Mouse (Mus musculus) liver, embryonic 12.5 days (tissue): Measurements from ENCODE around the gene Clip4. TPM values are rescaled to one million over a fixed set of nuclear protein-coding genes. Genes with fewer than 3 reads are reported as not detected.

Experiments used
- ATAC-seq: fragments of 200-750 bp; cut with Nextera tagmentation; 2 replicates; pipeline ENCODE4 v1.8.0; 2017; ENCODE audit warnings: moderate number of reproducible peaks, mild to moderate bottlenecking, moderate library complexity
- H3K27ac ChIP-seq: fragments of 300-500 bp; sonication (generic); 2 replicates; pipeline ENCODE4 v1.5.1; 2016; ENCODE audit warnings: mild to moderate bottlenecking
- H3K27me3 ChIP-seq: fragments of 300-500 bp; sonication (generic); replicated peaks from 2 replicates; pipeline ENCODE4 v1.6.1; 2016; ENCODE audit warnings: mild to moderate bottlenecking, moderate library complexity
- H3K36me3 ChIP-seq: fragments of 300-500 bp; sonication (generic); 2 replicates; pipeline ENCODE4 v1.6.1; 2016; ENCODE audit warnings: mild to moderate bottlenecking, moderate library complexity
- H3K4me1 ChIP-seq: fragments of 300-500 bp; sonication (generic); 2 replicates; pipeline ENCODE4 v1.6.1; 2016
- H3K4me2 ChIP-seq: fragments of 300-500 bp; sonication (generic); 2 replicates; pipeline ENCODE4 v1.6.1; 2016; ENCODE audit warnings: mild to moderate bottlenecking, moderate library complexity
- H3K4me3 ChIP-seq: fragments of 300-500 bp; sonication (generic); 2 replicates; pipeline ENCODE4 v1.5.1; 2016; ENCODE audit warnings: mild to moderate bottlenecking, moderate library complexity
- H3K9ac ChIP-seq: fragments of 300-500 bp; sonication (generic); 2 replicates; pipeline ENCODE4 v1.6.1; 2016; ENCODE audit warnings: mild to moderate bottlenecking, moderate library complexity
- H3K9me3 ChIP-seq: fragments of 300-500 bp; sonication (generic); replicated peaks from 2 replicates; pipeline ENCODE4 v1.6.1; 2016; ENCODE audit warnings: mild to moderate bottlenecking, moderate library complexity
- WGBS: fragments of 180-500 bp; shearing (Covaris S2); methylation state at CpG from one replicate; pipeline ENCODE4 v1.1.7; 2016; ENCODE audit not compliant: insufficient replicate concordance; 5-methylcytosine and 5-hydroxymethylcytosine counted together
- polyA plus RNA-seq: library from polyadenylated mRNA; unstranded; fragments of >200 nt; fragmentation: Nextera tagmentation; extraction: Ambion mirVana; gene quantifications from 2 replicates; pipeline ENCODE4 v1.2.1, GENCODE M21; 2016

Gene Clip4
- polyA plus RNA-seq, 1 experiment from 2014 or later, result 0.35 TPM

GRCm38 (mm10) chr17:71770696-71771095 lies 2.4 kb downstream of the Clip4 start:
- Histone ChIP-seq H3K9ac (no peak overlapping the region), H3K4me1 (no peaks in the 10 kb centered on the region), H3K27ac (no peak overlapping the region), H3K4me3 (no peak overlapping the region), H3K27me3 (no peaks in the 10 kb centered on the region), H3K9me3 (no peaks in the 10 kb centered on the region), H3K4me2 (no peak overlapping the region), H3K36me3 (no peaks in the 10 kb centered on the region)
- ATAC-seq, result no peak
- 68% methylated on average over 3 of the region's 3 CpGs for WGBS

GRCm38 (mm10) chr17:71774173-71774572 lies 5.9 kb downstream of the Clip4 start:
- no peak for ATAC-seq
- Histone ChIP-seq H3K9me3 (peaks cover 12% of the 10 kb centered on the region; the same call in 1 of the 2 replicates), H3K27ac (no peak overlapping the region), H3K36me3 (no peaks in the 10 kb centered on the region), H3K4me3 (no peak overlapping the region), H3K27me3 (no peaks in the 10 kb centered on the region), H3K9ac (no peak overlapping the region), H3K4me1 (no peaks in the 10 kb centered on the region), H3K4me2 (no peak overlapping the region)
- WGBS, result 55% methylated on average over 4 of the region's 4 CpGs

GRCm38 (mm10) chr17:71775279-71775678 lies 7.0 kb downstream of the Clip4 start:
- H3K9ac ChIP-seq, result no peak overlapping the region
- ATAC-seq, result no peak
- H3K4me2 ChIP-seq, result no peak overlapping the region
- no peaks in the 10 kb centered on the region for H3K4me1 ChIP-seq
- H3K36me3 ChIP-seq, result no peaks in the 10 kb centered on the region
- WGBS, result 64% methylated on average over 4 of the region's 4 CpGs
- no peak overlapping the region for H3K27ac ChIP-seq
- H3K9me3 ChIP-seq, result peaks cover 12% of the 10 kb centered on the region; the same call in 1 of the 2 replicates
- H3K4me3 ChIP-seq, result no peak overlapping the region
- 0 out of 2 replicates have a peak, but pooled peaks cover under 1% of the 10 kb centered on the region for H3K27me3 ChIP-seq

- Histone ChIP-seq H3K9me3 (peaks cover 12% of the 10 kb centered on the region; the same call in 1 of the 2 replicates), H3K36me3 (no peaks in the 10 kb centered on the region), H3K4me3 (no peak overlapping the region), H3K27ac (no peak overlapping the region), H3K4me2 (no peak overlapping the region), H3K9ac (no peak overlapping the region), H3K4me1 (no peaks in the 10 kb centered on the region), H3K27me3 (peaks cover 35% of the 10 kb centered on the region)
- no peak for ATAC-seq
- 49% methylated on average over 3 of the region's 3 CpGs for WGBS
Measured at GRCm38 (mm10) chr17:71778696-71779095, 10.4 kb downstream of the Clip4 start.

GRCm38 (mm10) chr17:71780490-71780889 lies 12.2 kb downstream of the Clip4 start:
- Histone ChIP-seq H3K4me1 (no peaks in the 10 kb centered on the region), H3K4me3 (no peak overlapping the region), H3K4me2 (no peak overlapping the region), H3K27ac (no peak overlapping the region), H3K9ac (no peak overlapping the region), H3K9me3 (peaks cover 12% of the 10 kb centered on the region; the same call in 1 of the 2 replicates), H3K36me3 (no peaks in the 10 kb centered on the region), H3K27me3 (peaks cover 39% of the 10 kb centered on the region)
- no peak for ATAC-seq
- 74% methylated on average over 2 of the region's 2 CpGs for WGBS

- peaks cover 39% of the 10 kb centered on the region for H3K27me3 ChIP-seq
- ATAC-seq, result no peak
- H3K9ac ChIP-seq, result no peak overlapping the region
- H3K4me3 ChIP-seq, result no peak overlapping the region
- H3K4me1 ChIP-seq, result no peaks in the 10 kb centered on the region
- H3K27ac ChIP-seq, result no peak overlapping the region
- no peak overlapping the region for H3K4me2 ChIP-seq
- H3K36me3 ChIP-seq, result no peaks in the 10 kb centered on the region
- 56% methylated on average over 4 of the region's 4 CpGs for WGBS
- H3K9me3 ChIP-seq, result peaks cover 12% of the 10 kb centered on the region; the same call in 1 of the 2 replicates
Measured at GRCm38 (mm10) chr17:71780945-71781344, 12.7 kb downstream of the Clip4 start.

- H3K27me3 ChIP-seq, result peaks cover 39% of the 10 kb centered on the region
- ATAC-seq, result no peak
- no peak overlapping the region for H3K27ac ChIP-seq
- no peaks in the 10 kb centered on the region for H3K36me3 ChIP-seq
- H3K4me3 ChIP-seq, result peak overlapping the region; percentile 55
- 2% methylated on average over 28 of the region's 29 CpGs for WGBS
- H3K4me2 ChIP-seq, result peak overlapping the region; percentile 63
- H3K9me3 ChIP-seq, result peaks cover 12% of the 10 kb centered on the region; the same call in 1 of the 2 replicates
- H3K4me1 ChIP-seq, result no peaks in the 10 kb centered on the region
- H3K9ac ChIP-seq, result no peak overlapping the region
Measured at GRCm38 (mm10) chr17:71782242-71782698, 14.0 kb downstream of the Clip4 start.

- Histone ChIP-seq H3K4me3 (peak overlapping the region; percentile 55), H3K36me3 (no peaks in the 10 kb centered on the region), H3K4me2 (peak overlapping the region; percentile 63), H3K4me1 (no peaks in the 10 kb centered on the region), H3K9ac (no peak overlapping the region), H3K9me3 (peaks cover 12% of the 10 kb centered on the region; the same call in 1 of the 2 replicates), H3K27me3 (peaks cover 39% of the 10 kb centered on the region), H3K27ac (no peak overlapping the region)
- ATAC-seq, result no peak
- 4% methylated on average over 45 of the region's 59 CpGs for WGBS
Measured at GRCm38 (mm10) chr17:71782699-71783365, 14.6 kb downstream of the Clip4 start.

- 30% methylated on average over 10 of the region's 10 CpGs for WGBS
- H3K27ac ChIP-seq, result no peak overlapping the region
- H3K4me3 ChIP-seq, result peak overlapping the region; percentile 55; the same call in 1 of the 2 replicates
Measured at GRCm38 (mm10) chr17:71783366-71783735, 15.1 kb downstream of the Clip4 start.

GRCm38 (mm10) chr17:71786456-71786855 lies 18.2 kb downstream of the Clip4 start:
- Histone ChIP-seq H3K4me2 (no peak overlapping the region), H3K9me3 (no peaks in the 10 kb centered on the region), H3K27me3 (peaks cover 27% of the 10 kb centered on the region), H3K36me3 (no peaks in the 10 kb centered on the region), H3K4me1 (no peaks in the 10 kb centered on the region), H3K9ac (no peak overlapping the region), H3K27ac (no peak overlapping the region), H3K4me3 (no peak overlapping the region)
- no peak for ATAC-seq

More at GRCm38 (mm10) chr17:71783366-71783735, 15.1 kb downstream of the Clip4 start:
- no peak overlapping the region for H3K9ac ChIP-seq
- H3K27me3 ChIP-seq, result peaks cover 39% of the 10 kb centered on the region
- ATAC-seq, result no peak
- H3K36me3 ChIP-seq, result no peaks in the 10 kb centered on the region
- peak overlapping the region; percentile 63 for H3K4me2 ChIP-seq
- peaks cover 7% of the 10 kb centered on the region; the same call in 1 of the 2 replicates for H3K9me3 ChIP-seq
- H3K4me1 ChIP-seq, result no peaks in the 10 kb centered on the region

GRCm38 (mm10) chr17:71791109-71791508 lies 22.8 kb downstream of the Clip4 start:
- Histone ChIP-seq H3K27ac (no peak overlapping the region), H3K4me2 (no peak overlapping the region), H3K4me3 (no peak overlapping the region), H3K4me1 (no peaks in the 10 kb centered on the region), H3K9me3 (no peaks in the 10 kb centered on the region), H3K36me3 (no peaks in the 10 kb centered on the region), H3K27me3 (no peaks in the 10 kb centered on the region), H3K9ac (no peak overlapping the region)
- WGBS, result 61% methylated on average over 4 of the region's 4 CpGs
- no peak for ATAC-seq

GRCm38 (mm10) chr17:71791622-71792021 lies 23.3 kb downstream of the Clip4 start:
- Histone ChIP-seq H3K27me3 (no peaks in the 10 kb centered on the region), H3K36me3 (no peaks in the 10 kb centered on the region), H3K4me3 (no peak overlapping the region), H3K27ac (no peak overlapping the region), H3K9me3 (no peaks in the 10 kb centered on the region), H3K4me2 (no peak overlapping the region), H3K9ac (no peak overlapping the region), H3K4me1 (no peaks in the 10 kb centered on the region)
- ATAC-seq, result no peak
- WGBS, result 70% methylated on average over 4 of the region's 4 CpGs
